Mouse (Mus musculus): ENCODE results near the gene Krt80.

Krt80 gene

GRCm38 (mm10) chr15:101370101-101370911, at the start of gene Krt80:
TSS of gene Krt80 (minus strand) at chr15:101370162.
- in situ Hi-C loops (cut with MboI; ENCODE audit: low sequenced_read_pairs): no loop called here

DNA sequence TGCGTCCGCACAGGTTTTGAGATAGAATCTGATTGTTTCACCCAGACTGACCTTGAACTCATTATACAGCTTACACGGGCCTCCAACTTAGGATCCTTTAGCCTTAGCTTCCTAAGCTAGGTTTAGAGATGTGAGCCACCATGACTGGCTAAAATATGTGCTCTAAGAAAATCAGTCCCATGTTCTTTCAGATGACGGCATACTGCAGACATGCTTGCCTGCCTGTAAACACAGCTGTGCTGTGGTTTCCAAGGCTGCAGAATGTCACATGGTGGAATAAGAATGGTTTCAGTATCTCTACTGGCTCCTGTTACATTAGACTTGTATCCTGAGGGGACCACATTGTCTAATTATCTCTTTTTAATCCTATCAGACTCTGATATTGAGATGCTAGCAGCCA, 49.0 kb upstream of the Krt80 start:
- in situ Hi-C loops (cut with MboI; ENCODE audit: low sequenced_read_pairs): no loop called here

GRCm38 (mm10) chr15:101414807-101415565, 45.0 kb upstream of the Krt80 start:
- in situ Hi-C loops (cut with MboI; ENCODE audit: low sequenced_read_pairs): no loop called here

DNA sequence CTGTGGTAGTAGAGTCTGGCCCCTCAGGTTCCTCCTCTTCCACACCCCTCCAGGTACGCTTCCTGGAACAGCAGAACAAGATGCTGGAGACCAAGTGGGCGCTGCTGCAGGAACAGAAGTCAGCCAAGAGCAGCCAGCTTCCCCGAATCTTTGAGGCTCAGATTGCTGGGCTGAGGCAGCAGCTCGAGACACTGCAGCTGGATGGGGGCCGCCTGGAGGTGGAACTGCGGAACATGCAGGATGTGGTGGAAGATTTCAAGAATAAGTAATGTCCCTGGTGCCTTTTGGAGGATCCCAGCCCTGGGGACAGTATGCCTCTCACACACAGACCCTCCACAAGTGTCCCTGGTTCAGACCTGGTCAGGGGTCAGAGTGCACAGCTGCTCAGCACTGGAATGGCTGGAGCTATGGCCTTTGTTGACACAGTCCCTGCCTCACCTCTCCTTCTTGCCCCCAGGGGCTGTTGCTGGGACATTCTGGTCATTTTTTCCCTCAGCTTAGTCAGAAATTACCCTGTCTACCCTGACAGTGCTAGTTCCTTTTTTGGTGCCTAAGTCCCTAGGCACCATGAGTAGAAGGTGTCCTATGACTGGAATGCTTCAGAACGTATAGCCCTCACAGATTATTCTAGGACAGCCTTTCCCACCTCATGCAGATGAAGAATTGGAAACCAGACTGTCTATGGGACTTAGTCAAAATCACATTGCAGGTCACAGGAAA, 44.1 kb upstream of the Krt80 start:
- in situ Hi-C loops (cut with MboI; ENCODE audit: low sequenced_read_pairs): no loop called here

DNA sequence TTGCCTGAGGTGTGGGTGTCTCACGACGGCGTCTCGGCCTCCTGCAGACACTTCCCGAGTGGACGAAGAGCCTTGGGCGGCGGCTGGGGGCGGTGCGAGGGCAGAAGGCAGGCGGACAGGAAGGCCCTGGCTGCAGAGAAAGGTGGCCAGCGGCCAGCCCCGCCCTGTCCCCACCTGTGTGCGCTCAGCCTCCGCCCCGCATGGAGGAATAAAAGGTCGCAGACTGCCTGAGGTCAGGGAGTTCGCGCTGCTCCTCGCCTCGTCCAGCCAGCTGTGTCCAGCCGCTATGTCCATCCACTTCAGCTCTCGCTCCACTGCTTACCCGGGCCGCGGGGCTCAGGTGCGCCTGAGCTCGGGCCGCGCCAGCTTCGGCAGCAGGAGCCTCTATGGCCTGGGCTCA, 42.2 kb upstream of the Krt80 start:
- in situ Hi-C loops (cut with MboI; ENCODE audit: low sequenced_read_pairs): no loop called here

DNA sequence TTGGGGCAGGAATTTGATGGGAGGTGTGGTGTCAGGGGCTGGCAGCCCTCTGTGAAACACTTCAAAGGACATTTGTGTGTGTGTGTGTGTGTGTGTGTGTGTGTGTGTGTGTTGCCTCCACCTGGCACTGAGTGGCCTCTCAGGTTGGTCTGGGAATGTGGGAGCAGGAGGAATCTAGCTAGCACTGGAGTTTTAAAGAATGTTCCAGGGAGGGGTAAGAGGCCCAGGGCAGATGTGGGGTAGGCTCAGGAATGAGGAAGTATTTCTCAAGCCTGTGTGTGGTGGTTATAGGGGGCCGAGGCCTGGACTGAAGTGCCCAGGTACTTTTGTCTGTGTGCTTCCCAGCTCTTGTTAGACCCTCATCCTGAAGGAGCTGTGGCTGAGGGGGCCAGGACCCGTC, 40.8 kb upstream of the Krt80 start, which contains the start of gene Krt7:
Gene Krt7 (plus strand): TSS at position 269 of the 400 bp plus-strand sequence.
- in situ Hi-C loops (cut with MboI; ENCODE audit: low sequenced_read_pairs): no loop called here

- in situ Hi-C loops (cut with MboI; ENCODE audit: low sequenced_read_pairs): no loop called here
Measured at GRCm38 (mm10) chr15:101398269-101398668, 28.3 kb upstream of the Krt80 start.

- in situ Hi-C loops (cut with MboI; ENCODE audit: low sequenced_read_pairs): no loop called here
Measured at GRCm38 (mm10) chr15:101397683-101398082, 27.7 kb upstream of the Krt80 start.

DNA sequence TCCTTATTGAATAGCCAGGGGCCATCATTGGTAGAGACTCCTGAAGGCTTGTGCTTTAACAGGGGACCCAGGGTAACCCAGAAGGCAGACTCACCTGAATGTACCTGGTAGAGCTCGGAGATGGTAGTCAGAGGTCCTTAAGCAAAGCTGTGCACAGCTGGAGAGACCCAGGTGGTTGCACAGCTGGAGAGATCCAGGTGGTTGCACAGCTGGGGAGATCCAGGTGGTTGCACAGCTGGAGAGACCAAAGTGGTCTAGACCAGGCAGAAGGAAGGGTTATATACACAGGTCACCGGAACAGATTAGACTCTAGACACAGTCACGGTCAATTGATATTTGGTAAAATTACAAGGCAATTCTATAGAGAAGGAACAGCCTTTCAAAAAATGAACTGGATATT, 27.0 kb upstream of the Krt80 start:
- in situ Hi-C loops (cut with MboI; ENCODE audit: low sequenced_read_pairs): no loop called here

DNA sequence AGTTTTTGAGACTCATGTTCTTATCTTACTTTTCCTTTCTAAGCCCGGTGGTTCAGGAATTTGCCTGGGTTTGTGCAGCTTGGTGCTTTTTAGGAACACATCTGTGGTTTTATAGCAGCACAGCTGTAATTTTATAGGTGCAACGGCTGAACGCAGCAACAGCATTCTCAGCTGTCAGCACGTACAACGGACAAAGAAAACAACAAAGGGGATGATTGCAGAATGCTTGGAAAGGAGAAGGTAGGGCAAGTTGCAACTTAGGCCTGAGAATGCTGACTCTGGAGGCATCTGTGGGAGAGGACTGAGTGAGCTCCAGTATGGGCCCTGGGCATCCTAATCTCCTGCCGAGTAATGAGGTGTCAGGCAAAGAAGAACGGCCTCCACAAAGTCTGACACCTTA, 26.5 kb upstream of the Krt80 start:
- in situ Hi-C loops (cut with MboI; ENCODE audit: low sequenced_read_pairs): no loop called here

- in situ Hi-C loops (cut with MboI; ENCODE audit: low sequenced_read_pairs): no loop called here
Measured at GRCm38 (mm10) chr15:101394908-101395307, 24.9 kb upstream of the Krt80 start.

DNA sequence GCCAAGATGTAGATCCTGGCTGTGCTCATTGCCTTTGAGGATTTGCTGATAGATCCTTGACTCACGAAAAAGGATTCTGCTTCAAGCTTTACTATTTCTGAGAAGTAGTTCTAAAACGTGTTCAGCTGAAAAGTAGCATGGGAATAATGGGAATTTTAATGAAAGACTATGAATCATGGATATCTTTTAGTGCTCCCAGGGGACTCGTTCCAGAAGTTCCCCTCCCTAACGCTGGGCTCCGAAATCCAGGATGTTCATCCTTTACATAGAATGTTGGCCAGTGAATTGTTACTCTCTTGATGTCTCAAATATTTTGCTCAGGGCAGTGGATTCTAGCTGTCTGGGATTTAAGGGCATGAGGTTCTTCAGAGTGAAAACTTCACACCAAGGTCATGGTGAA, 22.3 kb upstream of the Krt80 start:
- in situ Hi-C loops (cut with MboI; ENCODE audit: low sequenced_read_pairs): no loop called here

- in situ Hi-C loops (cut with MboI; ENCODE audit: low sequenced_read_pairs): no loop called here
Measured at GRCm38 (mm10) chr15:101390203-101390602, 20.2 kb upstream of the Krt80 start.

GRCm38 (mm10) chr15:101388034-101388541, 18.1 kb upstream of the Krt80 start:
- in situ Hi-C loops (cut with MboI; ENCODE audit: low sequenced_read_pairs): no loop called here

- in situ Hi-C loops (cut with MboI; ENCODE audit: low sequenced_read_pairs): no loop called here
Measured at GRCm38 (mm10) chr15:101387176-101387575, 17.2 kb upstream of the Krt80 start.

- in situ Hi-C loops (cut with MboI; ENCODE audit: low sequenced_read_pairs): no loop called here
Measured at GRCm38 (mm10) chr15:101385064-101385463, 15.1 kb upstream of the Krt80 start.

DNA sequence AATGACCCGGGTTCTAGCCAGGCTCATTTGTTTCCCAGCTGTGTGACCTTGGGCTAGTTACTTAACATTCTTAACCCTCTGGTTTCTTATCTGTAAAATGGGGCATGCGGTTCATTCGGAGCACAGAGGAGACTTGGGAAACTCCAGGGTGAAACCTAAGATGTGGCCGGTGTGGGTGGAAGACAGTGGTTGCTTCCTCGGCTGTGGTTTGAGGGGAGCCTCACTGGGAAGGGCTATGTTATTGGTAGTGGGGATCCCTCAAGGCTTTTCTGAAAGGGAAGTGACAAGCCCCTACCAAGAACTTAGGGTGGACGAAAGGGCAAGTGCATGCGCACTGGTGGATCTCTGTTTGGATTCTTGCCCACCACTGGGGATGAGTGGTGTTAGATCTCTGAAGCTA, 14.6 kb upstream of the Krt80 start:
- in situ Hi-C loops (cut with MboI; ENCODE audit: low sequenced_read_pairs): no loop called here

- in situ Hi-C loops (cut with MboI; ENCODE audit: low sequenced_read_pairs): no loop called here
Measured at GRCm38 (mm10) chr15:101382811-101383210, 12.8 kb upstream of the Krt80 start.

DNA sequence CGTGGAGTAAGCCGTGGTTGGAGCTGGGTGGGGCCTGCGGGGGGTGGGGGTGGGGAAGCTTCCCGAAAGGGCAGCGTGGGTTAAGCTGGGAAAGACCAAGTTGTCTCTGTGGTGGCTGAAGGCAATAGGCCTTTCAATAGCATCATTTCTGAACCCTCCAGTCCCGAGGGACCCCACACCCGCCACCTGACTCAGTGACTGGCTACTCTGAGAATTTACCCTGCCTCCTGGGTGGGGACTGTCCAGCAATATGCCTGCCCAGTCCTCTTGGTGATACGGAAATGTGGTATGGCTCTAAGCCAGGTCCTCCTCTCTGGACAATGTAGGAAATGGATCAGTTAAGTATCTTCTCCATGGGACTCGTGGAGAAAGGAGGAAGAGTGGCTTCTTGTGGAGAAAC, 11.8 kb upstream of the Krt80 start:
- in situ Hi-C loops (cut with MboI; ENCODE audit: low sequenced_read_pairs): no loop called here

- in situ Hi-C loops (cut with MboI; ENCODE audit: low sequenced_read_pairs): no loop called here
Measured at GRCm38 (mm10) chr15:101378646-101379045, 8.7 kb upstream of the Krt80 start.

- in situ Hi-C loops (cut with MboI; ENCODE audit: low sequenced_read_pairs): no loop called here
Measured at GRCm38 (mm10) chr15:101376776-101377061, 6.8 kb upstream of the Krt80 start.
